Mouse (Mus musculus): ENCODE data around the gene Pllp. TPM values are rescaled to one million over a fixed set of nuclear protein-coding genes. Genes with fewer than 3 reads are reported as not detected.

Pllp gene
- 12.1 and 13.1 TPM in 2 replicates for polyA plus RNA-seq (2015; fragmentation: Nextera tagmentation; extraction: Ambion mirVana)

DNA sequence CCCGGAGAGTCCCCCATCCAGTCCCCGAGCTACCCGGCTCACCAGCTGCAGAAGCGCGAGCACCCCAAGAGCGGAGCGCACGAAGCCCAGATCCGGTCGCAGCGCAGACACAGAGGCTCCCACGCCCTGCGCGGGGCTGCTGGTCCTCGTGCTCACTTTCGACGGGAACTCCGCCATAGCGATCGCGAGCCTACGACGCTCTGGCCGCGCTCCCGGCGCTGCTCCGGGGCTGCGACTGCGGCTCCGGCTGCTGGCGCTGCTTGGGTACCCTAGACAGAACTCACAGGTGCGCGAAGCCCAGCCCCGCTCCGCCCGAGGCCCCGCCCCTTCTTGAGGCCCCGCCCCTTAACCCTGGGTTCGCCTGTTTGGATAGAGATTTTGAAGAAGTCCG, at the start of gene Pllp:
TSS of gene Pllp (minus strand) at position 285 of the 391 bp plus-strand sequence.
- Histone ChIP-seq H3K4me3 (replicated peaks) (peak within 1 kb of the TSS; percentile 50), H3K27me3 (peaks cover 65% of the 10 kb centered on the region), H3K9me3 (replicated peaks) (no peaks in the 10 kb centered on the region), H3K36me3 (no peaks in the 10 kb centered on the region), H3K9ac (peak within 1 kb of the TSS; percentile 38), H3K4me1 (peaks cover 21% of the 10 kb centered on the region), H3K27ac (no peak within 1 kb of the TSS), H3K4me2 (peak within 1 kb of the TSS; percentile 75)
- peak; percentile 88 for ATAC-seq (replicated peaks; ENCODE audit: low FRiP score)
- under 1% methylated on average over 41 of the region's 41 CpGs for WGBS

DNA sequence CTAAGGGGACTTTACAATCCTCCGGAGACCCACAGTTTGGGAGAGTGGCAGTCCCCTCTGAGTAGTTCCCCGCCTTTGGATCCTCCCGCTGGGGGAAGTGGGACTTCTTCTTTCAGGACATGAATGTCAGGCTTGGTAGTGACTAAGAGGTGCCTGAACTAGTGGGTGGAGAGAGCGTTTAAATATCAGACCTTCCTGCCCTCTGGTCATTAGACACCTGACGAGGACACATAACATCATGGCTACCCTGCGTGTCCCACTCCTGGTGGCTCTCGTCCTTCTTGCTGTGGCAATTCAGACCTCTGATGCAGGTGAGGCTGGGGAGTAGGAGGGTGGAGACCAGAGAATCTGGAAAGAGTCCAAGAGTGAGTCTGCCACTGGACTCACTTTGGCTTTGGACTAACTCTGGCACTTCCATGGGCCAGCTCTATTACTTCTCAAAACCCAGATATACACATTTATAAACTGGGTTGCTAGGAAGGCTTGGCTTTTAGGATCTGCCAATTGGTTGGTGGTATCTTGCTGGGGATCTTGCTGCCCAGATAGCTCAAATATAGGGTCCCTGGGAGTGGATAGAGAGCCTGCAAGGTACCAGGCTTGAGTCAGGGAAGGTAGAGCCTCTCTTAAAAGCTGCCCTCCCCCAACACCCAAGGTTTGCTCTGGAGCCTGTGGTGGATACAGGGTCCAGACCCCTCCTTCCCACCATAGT, 49.6 kb upstream of the Pllp start, which contains the start of gene Ccl22:
TSS of gene Ccl22 (plus strand) at position 115 of the 709 bp plus-strand sequence.
- Histone ChIP-seq H3K9ac (no peak within 1 kb of the TSS), H3K4me2 (no peak within 1 kb of the TSS), H3K4me1 (no peaks in the 10 kb centered on the region), H3K36me3 (no peaks in the 10 kb centered on the region), H3K27ac (no peak within 1 kb of the TSS), H3K4me3 (replicated peaks) (no peak within 1 kb of the TSS), H3K9me3 (replicated peaks) (no peaks in the 10 kb centered on the region), H3K27me3 (no peaks in the 10 kb centered on the region)
- 78% methylated on average over 7 of the region's 7 CpGs for WGBS
- no peak for ATAC-seq (replicated peaks; ENCODE audit: low FRiP score)

GRCm38 (mm10) chr8:94744972-94745371, 48.9 kb upstream of the Pllp start:
- WGBS, result 82% methylated on average over 9 of the region's 9 CpGs
- Histone ChIP-seq H3K36me3 (no peaks in the 10 kb centered on the region), H3K9ac (no peak overlapping the region), H3K27ac (no peak overlapping the region), H3K4me2 (no peak overlapping the region), H3K4me3 (replicated peaks) (no peak overlapping the region), H3K9me3 (replicated peaks) (no peaks in the 10 kb centered on the region), H3K27me3 (no peaks in the 10 kb centered on the region), H3K4me1 (no peaks in the 10 kb centered on the region)
- ATAC-seq (replicated peaks; ENCODE audit: low FRiP score), result no peak

DNA sequence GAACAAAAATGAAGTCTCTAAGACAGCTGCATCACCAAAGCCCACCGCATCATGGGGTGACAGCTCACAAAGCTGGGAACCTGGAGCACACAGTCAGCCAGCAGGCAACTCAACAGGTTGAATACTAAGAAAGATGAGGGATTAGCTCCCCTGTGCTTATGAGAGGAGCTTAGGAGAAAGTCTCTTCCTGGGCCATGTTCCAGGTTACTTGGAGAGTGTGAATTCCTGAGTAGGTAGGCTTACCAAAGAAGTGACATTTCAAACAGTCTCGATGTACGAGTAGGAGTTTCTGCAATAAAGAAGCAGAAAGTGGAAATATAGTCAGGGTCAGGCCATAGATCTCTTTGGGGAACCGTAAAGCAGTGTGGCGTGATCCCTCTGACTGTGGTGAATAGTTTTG, 48.4 kb upstream of the Pllp start:
- Histone ChIP-seq H3K27ac (no peak overlapping the region), H3K36me3 (no peaks in the 10 kb centered on the region), H3K4me3 (replicated peaks) (no peak overlapping the region), H3K9me3 (replicated peaks) (no peaks in the 10 kb centered on the region), H3K4me1 (no peaks in the 10 kb centered on the region), H3K27me3 (no peaks in the 10 kb centered on the region), H3K4me2 (no peak overlapping the region), H3K9ac (no peak overlapping the region)
- 66% methylated on average over 5 of the region's 5 CpGs for WGBS
- no peak for ATAC-seq (replicated peaks; ENCODE audit: low FRiP score)

DNA sequence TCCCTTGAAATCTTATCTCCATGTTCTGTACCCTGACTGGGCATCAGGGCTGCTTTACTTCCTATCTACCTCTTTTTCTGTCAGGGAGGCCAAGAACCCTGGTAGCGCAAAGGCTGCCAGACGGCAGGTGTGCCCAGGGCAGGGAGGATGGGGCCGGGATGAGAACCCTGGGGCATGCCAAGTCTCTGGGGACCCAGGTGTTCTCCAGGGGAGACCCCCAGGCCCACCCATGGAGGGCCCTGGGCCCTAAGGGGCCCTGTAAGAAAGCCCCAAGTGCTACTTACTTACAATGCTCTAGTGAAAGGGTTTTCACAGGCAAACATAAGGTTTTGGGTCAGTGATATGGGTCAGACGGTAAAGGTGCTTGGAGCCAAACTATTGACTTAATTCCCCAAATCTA, 45.6 kb upstream of the Pllp start:
- H3K9me3 ChIP-seq (replicated peaks), result no peaks in the 10 kb centered on the region

GRCm38 (mm10) chr8:94740591-94740990, 44.5 kb upstream of the Pllp start:
- no peak for ATAC-seq (replicated peaks; ENCODE audit: low FRiP score)
- Histone ChIP-seq H3K4me1 (no peaks in the 10 kb centered on the region), H3K9me3 (replicated peaks) (no peaks in the 10 kb centered on the region), H3K9ac (no peak overlapping the region), H3K4me3 (replicated peaks) (no peak overlapping the region), H3K4me2 (no peak overlapping the region), H3K27ac (no peak overlapping the region), H3K36me3 (no peaks in the 10 kb centered on the region), H3K27me3 (no peaks in the 10 kb centered on the region)
- 87% methylated on average over 3 of the region's 3 CpGs for WGBS

More for the DNA sequence above, 45.6 kb upstream of the Pllp start:
- Histone ChIP-seq H3K4me3 (replicated peaks) (no peak overlapping the region), H3K27ac (no peak overlapping the region), H3K36me3 (no peaks in the 10 kb centered on the region), H3K4me1 (no peaks in the 10 kb centered on the region), H3K9ac (no peak overlapping the region), H3K27me3 (no peaks in the 10 kb centered on the region), H3K4me2 (no peak overlapping the region)
- WGBS, result 90% methylated on average over 4 of the region's 4 CpGs
- no peak for ATAC-seq (replicated peaks; ENCODE audit: low FRiP score)

GRCm38 (mm10) chr8:94739829-94740228, 43.8 kb upstream of the Pllp start:
- Histone ChIP-seq H3K9me3 (replicated peaks) (no peaks in the 10 kb centered on the region), H3K36me3 (no peaks in the 10 kb centered on the region), H3K4me1 (no peaks in the 10 kb centered on the region), H3K27ac (no peak overlapping the region), H3K4me3 (replicated peaks) (no peak overlapping the region), H3K27me3 (no peaks in the 10 kb centered on the region), H3K4me2 (no peak overlapping the region), H3K9ac (no peak overlapping the region)
- 83% methylated on average over 6 of the region's 6 CpGs for WGBS
- ATAC-seq (replicated peaks; ENCODE audit: low FRiP score), result no peak

DNA sequence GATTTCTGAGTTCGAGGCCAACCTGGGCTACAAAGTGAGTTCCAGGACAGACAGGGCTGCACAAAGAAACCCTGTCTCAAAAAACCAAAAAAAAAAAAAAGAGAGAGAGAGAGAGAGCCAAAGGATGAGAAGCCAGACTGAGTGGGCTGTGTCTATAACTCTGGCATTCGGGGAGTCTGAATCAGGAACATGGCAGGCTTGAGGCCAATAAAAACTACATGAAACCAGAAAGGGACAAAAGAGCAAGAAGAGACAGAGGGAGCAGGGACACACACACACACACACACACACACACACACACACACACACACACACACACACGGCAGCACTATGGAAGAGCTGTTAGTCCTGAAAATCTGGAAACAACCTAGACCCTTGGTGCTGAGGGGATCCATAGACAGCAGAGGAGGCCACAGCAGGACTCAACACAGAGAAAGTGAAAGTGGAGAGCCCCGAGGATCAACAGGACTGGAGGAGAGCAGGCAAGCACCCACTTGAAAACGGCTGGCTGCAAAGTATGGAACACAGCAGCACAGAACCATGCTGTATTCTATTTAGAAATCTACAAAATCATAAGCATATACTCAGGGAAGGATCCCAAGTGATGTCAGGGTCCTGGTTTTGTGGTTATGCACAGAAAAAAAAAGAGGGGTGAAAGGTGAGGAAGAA, 39.5 kb upstream of the Pllp start:
- Histone ChIP-seq H3K4me3 (replicated peaks) (no peak overlapping the region), H3K4me1 (no peaks in the 10 kb centered on the region), H3K4me2 (no peak overlapping the region), H3K27ac (no peak overlapping the region), H3K9ac (no peak overlapping the region), H3K36me3 (no peaks in the 10 kb centered on the region), H3K9me3 (replicated peaks) (no peaks in the 10 kb centered on the region), H3K27me3 (no peaks in the 10 kb centered on the region)
- WGBS, result 71% methylated on average over 5 of the region's 5 CpGs
- ATAC-seq (replicated peaks; ENCODE audit: low FRiP score), result no peak

- Histone ChIP-seq H3K4me3 (replicated peaks) (no peak overlapping the region), H3K27me3 (no peaks in the 10 kb centered on the region), H3K4me1 (no peaks in the 10 kb centered on the region), H3K4me2 (no peak overlapping the region), H3K27ac (no peak overlapping the region), H3K9me3 (replicated peaks) (no peaks in the 10 kb centered on the region), H3K36me3 (no peaks in the 10 kb centered on the region), H3K9ac (no peak overlapping the region)
- ATAC-seq (replicated peaks; ENCODE audit: low FRiP score), result no peak
- WGBS, result 84% methylated on average over 7 of the region's 7 CpGs
Observed at GRCm38 (mm10) chr8:94734735-94735350, 38.8 kb upstream of the Pllp start.

GRCm38 (mm10) chr8:94733821-94734465, 37.9 kb upstream of the Pllp start:
- no peak overlapping the region for H3K9ac ChIP-seq
- peak; percentile 83 for ATAC-seq (replicated peaks; ENCODE audit: low FRiP score)

GRCm38 (mm10) chr8:94729301-94729700, 33.2 kb upstream of the Pllp start:
- no peaks in the 10 kb centered on the region for H3K36me3 ChIP-seq
- H3K4me1 ChIP-seq, result peaks cover 6% of the 10 kb centered on the region; the same call in 1 of the 2 replicates
- H3K9me3 ChIP-seq (replicated peaks), result no peaks in the 10 kb centered on the region
- no peak for ATAC-seq (replicated peaks; ENCODE audit: low FRiP score)
- WGBS, result 42% methylated on average over 4 of the region's 4 CpGs
- H3K4me3 ChIP-seq (replicated peaks), result no peak overlapping the region
- no peak overlapping the region for H3K9ac ChIP-seq
- H3K4me2 ChIP-seq, result no peak overlapping the region
- no peaks in the 10 kb centered on the region for H3K27me3 ChIP-seq
- H3K27ac ChIP-seq, result no peak overlapping the region

More at GRCm38 (mm10) chr8:94733821-94734465, 37.9 kb upstream of the Pllp start:
- no peak overlapping the region for H3K4me3 ChIP-seq (replicated peaks)
- H3K4me1 ChIP-seq, result peaks cover 6% of the 10 kb centered on the region; the same call in 1 of the 2 replicates
- no peaks in the 10 kb centered on the region for H3K9me3 ChIP-seq (replicated peaks)
- H3K27me3 ChIP-seq, result no peaks in the 10 kb centered on the region
- WGBS, result 41% methylated on average over 5 of the region's 5 CpGs
- no peak overlapping the region for H3K4me2 ChIP-seq
- no peaks in the 10 kb centered on the region for H3K36me3 ChIP-seq
- H3K27ac ChIP-seq, result no peak overlapping the region

DNA sequence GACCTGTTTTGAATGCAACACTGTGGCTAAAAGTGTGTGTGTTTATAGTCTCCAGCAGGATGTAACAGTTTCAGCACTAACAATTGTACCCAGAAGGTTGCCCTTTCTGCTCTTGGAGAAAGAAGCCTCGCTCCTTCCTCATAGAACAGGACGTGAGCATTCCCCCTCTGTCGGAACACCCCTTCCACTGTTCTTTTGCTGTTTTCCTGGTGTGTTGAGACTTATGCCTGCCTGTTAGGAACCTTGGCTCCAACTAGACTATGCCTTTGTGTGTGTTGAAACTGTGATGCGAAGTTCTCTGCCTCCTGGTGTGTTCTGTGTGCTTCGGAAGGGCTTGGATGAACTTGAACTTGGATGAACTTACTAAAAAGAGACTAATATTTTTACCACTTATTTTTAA, 29.9 kb upstream of the Pllp start:
- Histone ChIP-seq H3K27me3 (no peaks in the 10 kb centered on the region), H3K4me3 (replicated peaks) (no peak overlapping the region), H3K27ac (peak overlapping the region; percentile 29; the same call in 1 of the 2 replicates), H3K4me2 (no peak overlapping the region), H3K4me1 (peaks cover 6% of the 10 kb centered on the region; the same call in 1 of the 2 replicates), H3K9me3 (replicated peaks) (no peaks in the 10 kb centered on the region), H3K36me3 (no peaks in the 10 kb centered on the region), H3K9ac (no peak overlapping the region)
- WGBS, result 76% methylated on average over 5 of the region's 5 CpGs
- ATAC-seq (replicated peaks; ENCODE audit: low FRiP score), result no peak

Data from kidney, embryonic 15.5 days (tissue).